Mouse (Mus musculus) lung, embryonic 14.5 days (tissue): ENCODE data around the gene Usp3. TPM values are rescaled to one million over a fixed set of nuclear protein-coding genes. Genes with fewer than 3 reads are reported as not detected.

ENCODE experiments used
- ATAC-seq: fragments of 200-750 bp; cut with Nextera tagmentation; 2 replicates; pipeline ENCODE4 v1.8.0; 2017; ENCODE audit warnings: mild to moderate bottlenecking, moderate TSS enrichment, moderate library complexity; ENCODE audit not compliant: insufficient read depth
- DNase-seq: peaks from one replicate; pipeline ENCODE4 v3.0.0-alpha.2; 2015
- H3K27ac ChIP-seq: fragments of 300-500 bp; sonication (generic); 2 replicates; pipeline ENCODE4 v1.5.1; 2014; ENCODE audit warnings: low read depth, mild to moderate bottlenecking, moderate library complexity
- H3K27me3 ChIP-seq: fragments of 300-500 bp; sonication (generic); 2 replicates; pipeline ENCODE4 v1.6.1; 2014; ENCODE audit warnings: low read length, control low read depth; ENCODE audit not compliant: insufficient read depth
- H3K36me3 ChIP-seq: fragments of 300-500 bp; sonication (generic); 2 replicates; pipeline ENCODE4 v1.6.1; 2014; ENCODE audit warnings: control low read depth; ENCODE audit not compliant: insufficient read depth
- H3K4me1 ChIP-seq: fragments of 300-500 bp; sonication (generic); 2 replicates; pipeline ENCODE4 v1.6.1; 2014; ENCODE audit warnings: antibody characterized with exemption, control low read depth; ENCODE audit not compliant: insufficient read depth
- H3K4me2 ChIP-seq: fragments of 300-500 bp; sonication (generic); 2 replicates; pipeline ENCODE4 v1.6.1; 2014; ENCODE audit warnings: mild to moderate bottlenecking
- H3K4me3 ChIP-seq: fragments of 300-500 bp; sonication (generic); 2 replicates; pipeline ENCODE4 v1.5.1; 2014; ENCODE audit warnings: low read depth, low read length
- H3K9ac ChIP-seq: fragments of 300-500 bp; sonication (generic); 2 replicates; pipeline ENCODE4 v1.6.1; 2014
- H3K9me3 ChIP-seq: fragments of 300-500 bp; sonication (generic); 2 replicates; pipeline ENCODE4 v1.6.1; 2016; ENCODE audit warnings: low read depth, low read length, control low read depth
- CTCF ChIP-seq: IDR thresholded peaks from 2 replicates; pipeline ENCODE4 v1.5.1; 2016; ENCODE audit warnings: antibody characterized with exemption, low read depth
- WGBS: fragments of 180-500 bp; shearing (Covaris S2); extraction: QIAGEN DNeasy Blood & Tissue Kit; methylation state at CpG from one replicate; pipeline ENCODE4 v1.1.7; 2014; 5-methylcytosine and 5-hydroxymethylcytosine counted together
- polyA plus RNA-seq: library from polyadenylated mRNA; unstranded; fragments of >200 nt; fragmentation: Nextera tagmentation; extraction: Ambion mirVana; gene quantifications from 2 replicates; pipeline ENCODE4 v1.2.1, GENCODE M21; 2014

Gene Usp3
- polyA plus RNA-seq, 1 experiment from 2014 or later = 73.9 TPM

DNA sequence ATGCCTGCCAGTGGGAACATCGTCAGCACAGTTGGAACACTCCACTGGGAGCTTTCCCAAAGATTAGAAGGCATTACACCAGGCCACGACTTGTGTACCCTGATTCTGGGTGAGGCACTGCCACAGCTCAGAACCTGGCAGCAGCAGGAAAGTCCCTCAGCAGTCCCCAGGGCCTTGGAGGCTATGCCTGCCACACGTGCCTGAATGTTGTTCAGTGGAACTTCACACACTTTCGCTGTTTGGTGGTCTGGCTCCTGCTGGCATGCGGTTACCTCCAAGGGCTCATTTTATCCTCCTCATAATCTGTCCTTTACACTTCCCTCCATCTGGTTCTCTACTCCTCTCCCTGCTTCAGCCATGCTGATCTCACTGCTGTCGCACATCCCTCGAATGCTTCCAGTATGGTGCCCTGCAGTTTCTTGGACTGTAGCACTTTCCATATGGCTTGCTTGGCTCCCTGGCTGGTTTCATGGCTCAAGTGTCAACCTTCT is 82.5 kb downstream of the Usp3 start:
- DNase-seq = no peak
- H3K4me2 ChIP-seq = peak overlapping the region; percentile 99
- H3K36me3 ChIP-seq = peaks cover 53% of the 10 kb centered on the region
- no peaks in the 10 kb centered on the region for H3K27me3 ChIP-seq
- peak overlapping the region; percentile 42; the same call in 1 of the 2 replicates for H3K27ac ChIP-seq
- H3K4me3 ChIP-seq = no peak overlapping the region
- ATAC-seq = no peak
- H3K9me3 ChIP-seq = no peaks in the 10 kb centered on the region
- H3K9ac ChIP-seq = no peak overlapping the region
- H3K4me1 ChIP-seq = no peaks in the 10 kb centered on the region
- no peak for TF ChIP-seq CTCF
- 74% methylated on average over 7 of the region's 7 CpGs for WGBS

DNA sequence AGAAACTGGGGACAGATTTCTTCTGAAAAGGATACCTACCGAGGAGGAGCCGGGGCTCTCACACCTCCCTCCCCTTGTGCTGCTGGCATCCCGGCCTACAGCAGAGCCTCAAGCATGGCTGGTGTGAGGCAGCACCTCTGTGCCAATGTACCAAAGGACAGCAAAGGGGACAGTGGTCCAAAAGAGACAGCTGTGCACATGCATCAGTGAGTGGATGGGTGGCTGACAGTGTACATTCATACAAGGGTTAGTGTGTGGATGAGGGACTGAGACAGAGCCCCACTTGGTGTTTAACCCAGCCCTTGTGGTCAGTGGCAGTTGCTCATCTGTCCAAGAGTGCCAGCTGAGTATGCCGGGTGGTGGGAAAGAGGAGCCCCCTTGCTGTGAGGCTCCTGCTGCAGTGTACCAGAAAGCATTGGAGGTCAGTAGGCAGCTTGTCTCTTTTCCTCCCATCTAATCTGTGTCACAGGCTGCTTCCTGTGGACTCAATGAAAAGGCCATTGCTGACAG is 84.0 kb downstream of the Usp3 start:
- peaks cover 58% of the 10 kb centered on the region for H3K36me3 ChIP-seq
- no peaks in the 10 kb centered on the region for H3K27me3 ChIP-seq
- no peak for TF ChIP-seq CTCF
- no peak overlapping the region for H3K27ac ChIP-seq
- no peaks in the 10 kb centered on the region for H3K9me3 ChIP-seq
- H3K4me2 ChIP-seq = no peak overlapping the region
- DNase-seq = no peak
- no peak overlapping the region for H3K4me3 ChIP-seq
- ATAC-seq = no peak
- H3K9ac ChIP-seq = no peak overlapping the region
- 76% methylated on average over 4 of the region's 4 CpGs for WGBS
- no peaks in the 10 kb centered on the region for H3K4me1 ChIP-seq

DNA sequence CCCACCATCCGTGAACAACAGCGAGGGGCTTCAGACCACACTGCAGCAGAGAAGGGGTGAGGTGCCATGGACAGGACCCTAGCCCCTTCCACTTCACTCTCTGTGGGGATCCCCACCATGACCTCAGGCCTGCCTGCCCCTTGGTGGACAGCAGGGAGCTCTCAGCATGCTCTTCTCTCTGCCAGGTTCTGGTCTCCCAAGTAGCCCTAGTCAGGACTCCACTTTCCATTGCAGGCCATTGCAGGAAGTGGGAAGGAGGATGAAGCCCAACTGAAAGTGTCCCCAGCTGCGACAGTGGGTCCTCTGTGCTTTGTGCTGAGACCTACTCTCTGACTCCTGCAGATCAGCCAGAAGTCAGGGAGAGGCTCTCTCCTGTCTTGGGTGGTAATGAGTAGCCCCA is 85.3 kb downstream of the Usp3 start:
- Histone ChIP-seq H3K9me3 (no peaks in the 10 kb centered on the region), H3K4me1 (no peaks in the 10 kb centered on the region), H3K4me3 (no peak overlapping the region), H3K36me3 (peaks cover 56% of the 10 kb centered on the region), H3K9ac (no peak overlapping the region), H3K27ac (no peak overlapping the region), H3K4me2 (no peak overlapping the region), H3K27me3 (no peaks in the 10 kb centered on the region)
- no peak for TF ChIP-seq CTCF
- 71% methylated on average over 3 of the region's 3 CpGs for WGBS
- DNase-seq (no peak), ATAC-seq (no peak)

DNA sequence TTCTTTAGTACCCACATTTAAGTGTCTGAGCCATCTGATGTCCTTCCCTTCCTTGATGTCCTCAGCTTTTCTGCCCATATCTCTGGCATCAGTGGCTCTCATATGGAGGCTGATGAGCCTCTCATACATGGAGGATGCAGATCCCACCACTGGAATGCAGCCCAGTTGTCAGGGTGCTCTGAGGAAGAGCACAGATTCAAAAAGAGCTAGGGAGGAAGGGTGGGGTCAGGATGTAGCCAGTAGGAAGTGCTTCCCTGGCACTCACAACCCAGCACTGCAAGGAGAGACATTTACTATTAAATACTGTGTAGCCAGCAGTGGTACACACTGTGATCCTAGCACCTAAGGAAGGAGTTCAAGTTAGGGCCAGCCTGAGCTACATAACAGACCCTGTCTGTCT is 86.5 kb downstream of the Usp3 start:
- Histone ChIP-seq H3K27ac (no peak overlapping the region), H3K4me1 (no peaks in the 10 kb centered on the region), H3K9ac (no peak overlapping the region), H3K36me3 (peaks cover 67% of the 10 kb centered on the region), H3K4me2 (no peak overlapping the region), H3K9me3 (no peaks in the 10 kb centered on the region), H3K27me3 (no peaks in the 10 kb centered on the region), H3K4me3 (no peak overlapping the region)
- ATAC-seq (no peak), DNase-seq (no peak)
- TF ChIP-seq CTCF = no peak

DNA sequence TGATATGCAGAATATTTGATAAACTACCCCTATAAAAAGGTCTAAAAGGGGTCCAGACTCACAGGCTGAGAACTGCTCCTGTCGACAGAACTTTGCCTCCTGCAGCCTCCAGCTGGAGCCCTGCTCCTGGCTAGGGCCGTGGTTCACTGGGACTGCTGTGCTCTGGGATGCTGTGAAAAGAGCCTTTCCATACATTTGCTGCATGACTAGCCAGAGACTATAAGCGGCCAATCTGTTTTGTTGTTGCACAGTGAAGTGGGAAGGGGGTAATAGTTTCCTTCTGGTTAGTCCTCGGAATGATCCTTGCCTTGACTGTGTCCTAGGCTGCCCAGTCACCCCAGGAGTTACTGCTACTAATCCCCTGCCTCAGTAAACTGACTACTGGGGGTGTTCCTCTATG is 86.9 kb downstream of the Usp3 start:
- Histone ChIP-seq H3K36me3 (peaks cover 72% of the 10 kb centered on the region), H3K4me2 (no peak overlapping the region), H3K9ac (no peak overlapping the region), H3K27me3 (no peaks in the 10 kb centered on the region), H3K4me1 (no peaks in the 10 kb centered on the region), H3K4me3 (no peak overlapping the region), H3K27ac (no peak overlapping the region), H3K9me3 (no peaks in the 10 kb centered on the region)
- TF ChIP-seq CTCF = no peak
- ATAC-seq (no peak), DNase-seq (no peak)
- 75% methylated on average over 4 of the region's 4 CpGs for WGBS

DNA sequence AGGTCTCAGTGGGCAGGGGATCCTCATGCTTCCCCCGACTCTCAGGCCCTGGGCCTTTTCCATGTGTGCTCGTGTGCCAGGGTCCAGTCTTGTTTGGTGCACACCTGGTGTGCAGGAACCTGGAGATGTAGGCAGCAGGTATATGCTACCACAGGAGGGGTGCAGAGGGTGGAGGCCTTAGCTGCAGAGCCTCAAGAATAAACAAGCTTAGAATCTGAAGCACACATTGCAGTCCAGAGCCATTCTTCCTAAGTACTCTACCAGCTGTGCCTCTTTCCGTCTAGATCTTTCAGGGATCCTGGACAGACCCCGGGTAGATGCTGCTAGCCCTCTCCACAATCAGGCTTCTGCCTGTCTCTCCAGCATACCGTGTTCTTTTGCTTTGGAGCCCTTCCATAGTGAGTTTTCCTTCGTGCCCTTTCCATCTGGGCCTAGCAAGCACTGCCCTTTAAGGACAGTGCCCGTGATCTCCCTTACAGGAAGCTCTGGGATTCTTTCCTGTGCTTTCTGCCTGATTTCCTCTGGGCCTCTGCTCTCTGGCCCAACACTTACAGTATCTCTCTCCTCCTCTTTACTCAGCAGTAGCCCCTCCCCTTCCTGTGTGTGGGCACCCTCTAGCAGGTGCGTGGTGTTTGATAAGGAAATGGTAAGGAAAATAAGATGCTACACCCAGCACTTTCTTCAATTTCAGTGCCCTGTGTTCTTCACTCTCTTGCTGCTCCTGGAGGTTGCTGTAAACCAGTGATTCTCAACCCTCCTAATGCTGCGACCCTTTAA is 87.6 kb downstream of the Usp3 start:
- no peak overlapping the region for H3K27ac ChIP-seq
- H3K4me3 ChIP-seq = no peak overlapping the region
- H3K9ac ChIP-seq = no peak overlapping the region
- DNase-seq (no peak), ATAC-seq (0 out of 2 replicates have a peak, but pooled peaks have one; percentile 17)
- TF ChIP-seq CTCF = no peak
- H3K4me2 ChIP-seq = no peak overlapping the region
- 75% methylated on average over 9 of the region's 9 CpGs for WGBS
- H3K27me3 ChIP-seq = no peaks in the 10 kb centered on the region
- peaks cover 78% of the 10 kb centered on the region for H3K36me3 ChIP-seq
- no peaks in the 10 kb centered on the region for H3K4me1 ChIP-seq
- H3K9me3 ChIP-seq = no peaks in the 10 kb centered on the region

DNA sequence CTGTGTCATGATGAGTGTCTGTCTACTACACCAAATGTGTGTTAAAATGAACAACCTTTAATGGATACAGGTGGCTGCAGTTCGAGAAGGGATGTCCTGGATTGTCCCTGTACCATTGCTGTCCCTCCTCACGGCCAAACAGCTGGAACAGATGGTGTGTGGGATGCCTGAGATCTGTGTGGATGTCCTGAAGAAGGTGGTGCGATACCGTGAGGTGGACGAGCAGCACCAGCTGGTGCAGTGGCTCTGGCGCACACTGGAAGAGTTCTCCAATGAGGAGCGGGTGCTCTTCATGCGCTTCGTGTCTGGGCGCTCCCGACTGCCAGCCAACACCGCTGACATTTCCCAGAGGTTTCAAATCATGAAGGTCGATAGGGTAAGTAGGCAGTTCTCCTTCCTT is 88.4 kb downstream of the Usp3 start:
- DNase-seq = no peak
- Histone ChIP-seq H3K36me3 (peaks cover 83% of the 10 kb centered on the region), H3K4me2 (no peak overlapping the region), H3K4me3 (no peak overlapping the region), H3K4me1 (no peaks in the 10 kb centered on the region), H3K9me3 (no peaks in the 10 kb centered on the region), H3K9ac (no peak overlapping the region), H3K27me3 (no peaks in the 10 kb centered on the region), H3K27ac (no peak overlapping the region)
- 86% methylated on average over 13 of the region's 13 CpGs for WGBS
- no peak for TF ChIP-seq CTCF
- ATAC-seq = no peak
